Mouse (Mus musculus) cortical plate, adult 2 months (tissue): ENCODE measurements at regions not wholly inside any gene's neighbourhood (a gene's known extent, or its start where the extent isn't known, plus 50 kb on each side); places are given as distances from the start of the nearest gene placed in this dataset.

Source experiments
- H3K27ac ChIP-seq: fragments of 200-500 bp; 2 replicates; pipeline ENCODE4 v1.5.1; 2012; ENCODE audit warnings: low read length, control low read depth, inconsistent platforms; ENCODE audit not compliant: insufficient read depth
- H3K4me1 ChIP-seq: fragments of 200-500 bp; 2 replicates; pipeline ENCODE4 v1.6.1; 2011; ENCODE audit warnings: low read length; ENCODE audit not compliant: control insufficient read depth, insufficient read depth
- H3K4me3 ChIP-seq: fragments of 200-500 bp; 2 replicates; pipeline ENCODE4 v1.5.1; 2011; ENCODE audit warnings: mild to moderate bottlenecking, low read length, control low read depth; ENCODE audit not compliant: insufficient read depth
- CTCF ChIP-seq: fragments of 200-500 bp; IDR thresholded peaks from 2 replicates; pipeline ENCODE4 v1.5.1; 2011; ENCODE audit warnings: mild to moderate bottlenecking, control low read depth, low read length; ENCODE audit not compliant: insufficient read depth; ENCODE audit errors: extremely low read depth
- POLR2A ChIP-seq: fragments of 200-500 bp; IDR thresholded peaks from 2 replicates; pipeline ENCODE4 v1.6.1; 2011; ENCODE audit warnings: mild to moderate bottlenecking, low read length, control low read depth; ENCODE audit not compliant: insufficient read depth; ENCODE audit errors: extremely low read depth

DNA sequence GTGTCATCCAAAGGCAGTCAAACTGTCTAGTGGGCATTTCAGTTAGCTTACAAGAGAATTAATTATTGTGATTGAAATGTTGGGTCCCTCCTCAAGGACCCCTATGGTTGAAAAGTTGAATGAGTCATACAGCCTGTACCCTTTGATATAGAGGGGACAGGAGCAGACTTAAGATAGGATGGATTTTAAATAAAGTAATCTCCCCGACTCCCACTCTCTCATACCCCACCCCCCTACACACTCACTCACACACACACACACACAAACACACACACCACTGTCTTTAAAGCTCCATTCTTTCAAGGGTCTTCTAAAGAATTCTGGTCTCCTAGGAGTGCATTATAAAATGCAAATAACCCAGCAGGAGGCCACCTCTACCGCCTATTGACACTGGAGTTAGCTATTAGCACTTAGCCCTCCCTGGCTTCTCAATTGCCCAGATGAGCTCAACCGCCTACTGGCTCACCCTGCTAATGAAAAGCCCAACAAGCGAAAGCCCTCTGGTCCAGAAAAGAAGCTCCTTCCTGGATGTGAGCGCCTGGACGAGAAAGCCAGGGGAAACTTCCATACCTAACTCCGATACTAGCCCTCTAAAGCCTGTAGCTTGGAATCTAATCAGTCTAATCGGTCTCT is 236.3 kb upstream of the Rgma start:
- Histone ChIP-seq H3K4me1 (no peaks in the 10 kb centered on the region), H3K27ac (no peak overlapping the region), H3K4me3 (no peak overlapping the region)
- TF ChIP-seq POLR2A (no peak), CTCF (no peak)

DNA sequence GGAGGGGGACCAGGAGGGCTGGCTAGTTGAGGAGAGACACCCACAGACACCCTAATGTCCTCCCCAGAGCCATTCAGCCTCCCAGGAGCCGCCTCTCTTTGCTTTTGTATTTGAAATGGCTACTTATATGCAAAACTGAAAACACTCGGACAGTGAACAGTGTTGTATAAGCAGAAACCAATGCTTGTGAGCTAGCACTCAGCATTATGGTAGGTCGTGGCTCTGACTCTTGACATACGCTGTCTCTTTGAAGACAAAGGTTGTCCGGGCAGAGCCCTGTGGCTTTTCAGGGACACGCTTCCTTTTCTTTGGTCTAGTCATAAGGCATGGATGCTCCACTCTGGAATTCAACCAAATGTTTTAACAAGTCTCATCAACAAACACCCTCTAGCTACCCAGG is 235.4 kb upstream of the Rgma start:
- no peak for TF ChIP-seq CTCF
- H3K4me3 ChIP-seq: no peak overlapping the region
- no peak overlapping the region for H3K27ac ChIP-seq
- no peaks in the 10 kb centered on the region for H3K4me1 ChIP-seq

DNA sequence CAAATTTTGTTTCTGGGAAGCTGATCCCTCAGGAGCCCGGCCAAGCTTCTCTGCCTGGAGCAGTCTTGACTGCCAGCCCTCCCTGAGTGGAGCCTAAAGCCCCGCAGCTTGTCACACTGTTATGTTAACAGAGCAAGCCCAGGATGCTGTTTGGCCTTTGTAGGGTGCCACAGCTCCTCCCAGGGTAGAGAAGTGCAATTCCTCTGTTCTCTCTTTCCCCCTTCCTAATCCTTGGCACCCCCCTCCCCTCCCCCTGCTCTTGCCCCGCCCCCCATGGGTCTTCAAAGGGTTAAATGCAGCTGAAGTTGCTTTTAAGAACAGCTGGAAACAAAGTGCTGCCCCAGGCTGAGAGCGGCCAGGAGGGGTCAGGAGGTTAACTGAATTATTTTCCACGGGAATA is 234.1 kb upstream of the Rgma start:
- Histone ChIP-seq H3K4me3 (no peak overlapping the region), H3K27ac (no peak overlapping the region), H3K4me1 (no peaks in the 10 kb centered on the region)
- TF ChIP-seq CTCF (no peak), POLR2A (no peak)

- Histone ChIP-seq H3K4me1 (no peaks in the 10 kb centered on the region), H3K27ac (no peak overlapping the region), H3K4me3 (no peak overlapping the region)
- TF ChIP-seq POLR2A: no peak
- TF ChIP-seq CTCF: no peak
Observed at GRCm38 (mm10) chr7:73143902-73144301, 231.4 kb upstream of the Rgma start.

DNA sequence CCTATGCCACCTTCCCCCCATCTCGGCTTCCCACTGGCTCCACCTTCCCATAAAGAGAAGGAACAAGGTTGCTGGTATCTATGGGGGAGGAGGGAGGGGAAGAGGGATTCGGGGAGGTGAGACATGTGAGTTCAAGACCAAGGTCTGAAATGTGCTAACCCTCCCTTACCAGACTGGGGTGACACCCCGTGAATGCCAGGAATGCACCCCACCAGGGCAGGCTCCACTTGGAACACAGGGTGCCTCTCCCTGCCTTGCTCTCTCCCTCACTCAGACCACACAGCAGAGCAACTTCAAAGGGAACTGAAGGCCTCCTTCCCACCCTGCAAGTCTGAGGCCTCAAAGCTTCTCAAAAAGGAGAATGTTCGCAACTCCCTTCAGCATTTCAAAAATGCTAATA is 230.5 kb upstream of the Rgma start:
- Histone ChIP-seq H3K4me1 (no peaks in the 10 kb centered on the region), H3K27ac (no peak overlapping the region), H3K4me3 (no peak overlapping the region)
- TF ChIP-seq POLR2A (no peak), CTCF (no peak)

GRCm38 (mm10) chr7:73147251-73147650 is 228.1 kb upstream of the Rgma start:
- TF ChIP-seq POLR2A (no peak), CTCF (no peak)
- Histone ChIP-seq H3K4me1 (no peaks in the 10 kb centered on the region), H3K4me3 (no peak overlapping the region), H3K27ac (no peak overlapping the region)

DNA sequence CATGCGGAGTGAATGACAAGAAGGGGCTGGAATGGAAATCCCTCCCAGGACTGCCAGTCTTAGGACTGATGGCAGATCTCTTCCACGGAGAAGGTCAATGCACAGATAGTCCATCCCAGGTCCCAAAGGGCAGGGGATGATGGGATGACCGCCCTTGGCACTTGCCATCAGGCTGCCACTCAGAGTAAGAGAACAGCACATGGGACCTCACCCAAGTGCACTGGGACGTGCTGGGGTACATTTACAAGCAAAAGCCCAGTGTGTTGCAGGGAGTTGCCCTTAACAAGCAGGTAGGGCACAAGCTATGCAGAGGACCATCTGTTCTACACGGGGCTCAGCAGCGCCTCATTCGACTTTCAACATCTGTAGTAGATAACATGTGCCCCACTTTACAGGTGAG is 224.9 kb upstream of the Rgma start:
- H3K27ac ChIP-seq: no peak overlapping the region

GRCm38 (mm10) chr7:73151586-73152467 is 223.5 kb upstream of the Rgma start:
- TF ChIP-seq CTCF: no peak
- TF ChIP-seq POLR2A: no peak
- Histone ChIP-seq H3K27ac (no peak overlapping the region), H3K4me1 (no peaks in the 10 kb centered on the region), H3K4me3 (no peak overlapping the region)

More for the DNA sequence above, 224.9 kb upstream of the Rgma start:
- no peak overlapping the region for H3K4me3 ChIP-seq
- TF ChIP-seq POLR2A (no peak), CTCF (no peak)
- H3K4me1 ChIP-seq: no peaks in the 10 kb centered on the region

DNA sequence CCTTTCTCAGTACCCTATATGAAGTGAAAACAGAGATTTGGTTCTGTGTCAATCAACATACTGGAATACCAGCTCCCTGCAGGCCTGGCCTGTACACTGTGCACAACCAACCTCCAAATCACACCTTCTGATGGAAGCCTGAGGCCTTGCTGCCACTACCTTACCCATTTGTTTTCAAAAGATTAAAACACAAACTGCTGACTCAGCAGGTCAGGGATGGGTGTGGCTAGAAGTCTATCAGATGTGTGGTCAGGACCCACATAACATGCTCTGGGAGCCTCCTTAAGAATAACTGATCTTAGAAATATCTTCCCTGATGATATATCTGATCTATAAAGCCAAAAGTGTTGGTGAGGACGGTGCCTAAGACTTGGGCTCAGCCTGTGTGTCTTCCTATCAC is 221.6 kb upstream of the Rgma start:
- no peak overlapping the region for H3K4me3 ChIP-seq
- TF ChIP-seq CTCF (no peak), POLR2A (no peak)
- H3K4me1 ChIP-seq: no peaks in the 10 kb centered on the region
- no peak overlapping the region for H3K27ac ChIP-seq

DNA sequence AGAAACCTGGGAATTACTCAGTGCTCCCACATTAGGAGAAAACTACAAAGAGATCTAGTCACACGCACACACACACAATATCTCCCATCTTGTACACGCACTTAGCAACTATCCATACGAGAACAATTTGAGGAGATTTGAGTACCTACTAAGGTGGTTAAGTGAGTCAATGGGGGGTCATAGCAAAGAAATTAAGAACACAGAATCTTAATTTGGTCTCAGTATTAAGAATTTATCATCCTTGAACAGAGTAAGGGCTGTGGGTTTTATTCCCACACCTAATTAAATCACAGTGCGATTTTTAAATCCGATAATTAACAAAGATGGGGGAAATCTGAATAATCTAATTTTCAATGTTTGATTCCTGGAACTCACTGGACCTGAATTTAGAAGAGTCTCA is 216.5 kb upstream of the Rgma start:
- no peak overlapping the region for H3K4me3 ChIP-seq
- no peak overlapping the region for H3K27ac ChIP-seq
- no peaks in the 10 kb centered on the region for H3K4me1 ChIP-seq
- no peak for TF ChIP-seq CTCF
- no peak for TF ChIP-seq POLR2A

- Histone ChIP-seq H3K4me1 (no peaks in the 10 kb centered on the region), H3K27ac (no peak overlapping the region), H3K4me3 (no peak overlapping the region)
- TF ChIP-seq POLR2A: no peak
- TF ChIP-seq CTCF: no peak
Observed at GRCm38 (mm10) chr7:73160968-73161367, 214.3 kb upstream of the Rgma start.
